In the genomic region with DNA sequence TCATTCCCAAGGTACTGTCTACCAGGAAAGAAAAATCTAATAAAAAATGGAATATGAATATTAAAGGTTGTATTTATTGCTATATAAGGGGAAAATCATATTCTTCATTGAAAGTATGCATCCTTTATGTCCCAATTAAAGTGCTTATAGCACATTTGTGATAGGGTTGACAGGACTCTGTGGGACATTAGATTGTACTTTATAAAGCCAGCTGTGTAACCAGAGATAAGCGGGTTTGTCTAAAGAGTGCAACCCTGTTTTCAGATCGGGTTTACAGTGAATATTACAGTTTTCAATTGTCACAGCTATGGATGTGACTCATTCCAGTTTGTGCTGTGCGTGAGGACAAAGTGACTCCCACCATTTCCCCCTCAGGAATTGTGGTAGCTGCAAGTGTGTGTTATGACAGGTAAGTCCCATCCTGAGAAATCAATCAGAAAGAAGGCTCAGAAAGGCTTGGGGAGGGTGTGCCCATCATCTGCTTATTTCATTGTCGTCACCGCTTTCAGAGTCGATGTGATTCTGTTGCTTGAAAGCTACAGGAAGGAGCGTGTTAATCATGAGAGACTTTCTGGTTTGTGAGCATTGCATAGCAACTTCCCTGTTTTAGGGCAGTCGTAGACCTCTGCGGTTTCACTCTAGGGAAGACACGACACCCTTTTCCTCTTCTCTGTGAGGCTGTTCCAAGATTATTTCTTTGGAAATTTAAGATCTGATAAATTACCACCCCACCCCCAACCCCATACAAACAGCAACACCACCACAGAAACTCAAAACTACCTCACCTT, we compare ENCODE assay signal across 19 mouse cellular contexts. TPM values are rescaled to one million over a fixed set of nuclear protein-coding genes. Genes with fewer than 3 reads are reported as not detected.
DNase-seq lines count a peak whose midpoint lies in the region; ATAC-seq lines count a peak whose summit lies in the region.
"Had no signal": no experiment of that assay in that cellular context is flagged by ENCODE, and none has a peak within 500 bp of the region (broad histone marks: within the 10 kb centered on the region; RNA-seq: fewer than 3 reads in every experiment).

No protein-coding gene starts in this region.

- H3K27ac ChIP-seq in liver, embryonic 15.5 days (replicated peaks) = 0 out of 2 replicates have a peak overlapping the region, but pooled peaks have one; percentile 19
- H3K27ac ChIP-seq in hindbrain, embryonic 11.5 days (ENCODE audit: low read depth, low read length) = no peak overlapping the region
- H3K27ac ChIP-seq: forebrain, embryonic 13.5 days; hindbrain, embryonic 12.5 days; kidney, embryonic 15.5 days; macrophage; midbrain, embryonic 15.5 days; stomach, embryonic 15.5 days had no signal

- H3K36me3 ChIP-seq in liver, embryonic 15.5 days (replicated peaks) = peaks cover 8% of the 10 kb centered on the region
- H3K36me3 ChIP-seq in hindbrain, embryonic 11.5 days (ENCODE audit: control insufficient read depth, insufficient read depth, low read length) = no peaks in the 10 kb centered on the region

- intact Hi-C loops in left cerebral cortex, postnatal 14 days (cut with DNase I) = no loop called here

- DNase-seq in MEL-GATA-1-ER (ENCODE audit: extremely low read depth, low read depth) = peak; percentile 71
- no peak for DNase-seq in left cerebral cortex, postnatal 14 days (ENCODE audit: low spot score in 2 of 2)
- no peak for DNase-seq in hindbrain, embryonic 11.5 days (ENCODE audit: low spot score)
- no peak for DNase-seq in adrenal gland, postnatal 4 days (ENCODE audit: low spot score in 2 of 2)
- DNase-seq: adrenal gland, postnatal 14 days; cerebellum, postnatal 10 days; spleen, adult 18-20 months had no signal

- peaks cover 35% of the 10 kb centered on the region for H3K4me1 ChIP-seq in liver, embryonic 15.5 days (replicated peaks)
- no peaks in the 10 kb centered on the region for H3K4me1 ChIP-seq in hindbrain, embryonic 11.5 days (replicated peaks; ENCODE audit: control insufficient read depth, insufficient read depth, low read length)
- H3K4me1 ChIP-seq: stomach, embryonic 15.5 days had no signal

- H3K9me3 ChIP-seq in liver, embryonic 15.5 days (replicated peaks) = no peaks in the 10 kb centered on the region
- H3K9me3 ChIP-seq in hindbrain, embryonic 11.5 days (ENCODE audit: control insufficient read depth, low read length) = no peaks in the 10 kb centered on the region
- H3K9me3 ChIP-seq: forebrain, embryonic 13.5 days; hindbrain, embryonic 12.5 days; kidney, embryonic 15.5 days; midbrain, embryonic 15.5 days; stomach, embryonic 15.5 days had no signal

- peak; percentile 90 for ATAC-seq in common myeloid progenitor, adult 5-6 weeks (replicated peaks; ENCODE audit: low read depth, poor library complexity, severe bottlenecking)
- ATAC-seq in liver, embryonic 15.5 days (ENCODE audit: insufficient read depth) = peak; percentile 66
- peak; percentile 39; the same call in 1 of the 2 replicates for ATAC-seq in neutrophil, adult 5-6 weeks (ENCODE audit: extremely low read depth, insufficient number of reproducible peaks, low FRiP score, poor library complexity, severe bottlenecking)
- no peak for ATAC-seq in hindbrain, embryonic 11.5 days (ENCODE audit: low FRiP score)
- ATAC-seq: CD4-positive, CD25-positive, alpha-beta regulatory T cell, adult 4 months; forebrain, embryonic 13.5 days; intestine, embryonic 16.5 days; midbrain, embryonic 15.5 days had no signal

- 26% methylated on average over 10 of the region's 10 CpGs for WGBS in liver, embryonic 15.5 days (ENCODE audit: insufficient replicate concordance)
- WGBS in hindbrain, embryonic 11.5 days = 89% methylated on average over 10 of the region's 10 CpGs

- no peaks in the 10 kb centered on the region for H3K27me3 ChIP-seq in liver, embryonic 15.5 days
- H3K27me3 ChIP-seq in hindbrain, embryonic 11.5 days (ENCODE audit: control insufficient read depth, insufficient read depth, low read length) = no peaks in the 10 kb centered on the region
- H3K27me3 ChIP-seq: forebrain, embryonic 13.5 days; hindbrain, embryonic 12.5 days; kidney, embryonic 15.5 days; midbrain, embryonic 15.5 days; stomach, embryonic 15.5 days had no signal

- H3K4me2 ChIP-seq in liver, embryonic 15.5 days = peak overlapping the region; percentile 40
- no peak overlapping the region for H3K4me2 ChIP-seq in hindbrain, embryonic 11.5 days (replicated peaks; ENCODE audit: low read depth, low read length)
- H3K4me2 ChIP-seq: forebrain, embryonic 13.5 days; hindbrain, embryonic 12.5 days; kidney, embryonic 15.5 days; midbrain, embryonic 15.5 days; stomach, embryonic 15.5 days had no signal

- no peak overlapping the region for H3K9ac ChIP-seq in liver, embryonic 15.5 days
- H3K9ac ChIP-seq in hindbrain, embryonic 11.5 days (ENCODE audit: low read depth, low read length) = no peak overlapping the region
- H3K9ac ChIP-seq: forebrain, embryonic 13.5 days; hindbrain, embryonic 12.5 days; kidney, embryonic 15.5 days; midbrain, embryonic 15.5 days; stomach, embryonic 15.5 days had no signal

- H3K4me3 ChIP-seq in liver, embryonic 15.5 days (replicated peaks) = no peak overlapping the region
- H3K4me3 ChIP-seq in hindbrain, embryonic 11.5 days (ENCODE audit: low read depth, low read length) = no peak overlapping the region
- H3K4me3 ChIP-seq: forebrain, embryonic 13.5 days; hindbrain, embryonic 12.5 days; kidney, embryonic 15.5 days; midbrain, embryonic 15.5 days; stomach, embryonic 15.5 days had no signal

RNA-seq across cellular contexts. Expression of a gene that starts 9.8 kb away (rescaled TPM):
- total RNA-seq in common myeloid progenitor, adult 5-6 weeks (2017) = 7.3 and 7.9 TPM in 2 replicates
- 5.7 and 6.0 TPM in 2 replicates for polyA plus RNA-seq in liver, embryonic 15.5 days (2015; fragmentation: Nextera tagmentation; extraction: Ambion mirVana)
- total RNA-seq in neutrophil, adult 5-6 weeks (2017) = 5.5 and 9.2 TPM in 2 replicates
- total RNA-seq in left cerebral cortex, postnatal 14 days (2021) = 10 to 100 TPM; 37.5 to 37.8 TPM
- polyA plus RNA-seq in hindbrain, embryonic 11.5 days (2014; fragmentation: Nextera tagmentation; extraction: Ambion mirVana) = 8.2 and 11.2 TPM in 2 replicates
- total RNA-seq in adrenal gland, postnatal 4 days (2021) = 10 to 100 TPM; 16.0 to 18.8 TPM

RNA-seq across cellular contexts. Expression of a gene that starts 35.5 kb away (rescaled TPM):
- not detected in 2 replicates for total RNA-seq in common myeloid progenitor, adult 5-6 weeks (2017)
- 47.0 and 60.4 TPM in 2 replicates for polyA plus RNA-seq in liver, embryonic 15.5 days (2015; fragmentation: Nextera tagmentation; extraction: Ambion mirVana)
- total RNA-seq in neutrophil, adult 5-6 weeks (2017) = not detected in 2 replicates
- not detected for total RNA-seq in left cerebral cortex, postnatal 14 days (2021)
- polyA plus RNA-seq in hindbrain, embryonic 11.5 days (2014; fragmentation: Nextera tagmentation; extraction: Ambion mirVana) = 0.20 and 0.29 TPM in 2 replicates
- total RNA-seq in adrenal gland, postnatal 4 days (2021) = 10 to 100 TPM in 1 of 2 experiments, 1 to 10 TPM in 1; 1.1 to 11.4 TPM
- polyA plus RNA-seq: CD4-positive, CD25-positive, alpha-beta regulatory T cell, adult 4 months; forebrain, embryonic 13.5 days; heart, embryonic 14.5 days; macrophage; midbrain, embryonic 15.5 days had no signal

RNA-seq across cellular contexts. Expression of a gene that starts 50.9 kb away (rescaled TPM):
- total RNA-seq in common myeloid progenitor, adult 5-6 weeks (2017) = 112 and 132 TPM in 2 replicates
- 103 and 108 TPM in 2 replicates for polyA plus RNA-seq in liver, embryonic 15.5 days (2015; fragmentation: Nextera tagmentation; extraction: Ambion mirVana)
- total RNA-seq in neutrophil, adult 5-6 weeks (2017) = 82.0 and 95.6 TPM in 2 replicates
- total RNA-seq in left cerebral cortex, postnatal 14 days (2021) = 100 to 1,000 TPM; 201 to 206 TPM
- polyA plus RNA-seq in hindbrain, embryonic 11.5 days (2014; fragmentation: Nextera tagmentation; extraction: Ambion mirVana) = 228 and 233 TPM in 2 replicates
- total RNA-seq in adrenal gland, postnatal 4 days (2021) = 100 to 1,000 TPM; 233 to 238 TPM
